Mouse (Mus musculus) neural tube, embryonic 11.5 days (tissue): ENCODE data around the gene Shkbp1. TPM values are rescaled to one million over a fixed set of nuclear protein-coding genes. Genes with fewer than 3 reads are reported as not detected.

Experiments used
- ATAC-seq: fragments of 200-750 bp; cut with Nextera tagmentation; 2 replicates; pipeline ENCODE4 v1.8.0; 2017; ENCODE audit warnings: moderate number of reproducible peaks, mild to moderate bottlenecking, moderate TSS enrichment, moderate library complexity; ENCODE audit not compliant: insufficient read depth, low FRiP score, low TSS enrichment
- DNase-seq: peaks from one replicate; pipeline ENCODE4 v3.0.0-alpha.2; 2015; ENCODE audit warnings: low spot score
- H3K27ac ChIP-seq: fragments of 300-500 bp; sonication (generic); 2 replicates; pipeline ENCODE4 v1.5.1; 2014; ENCODE audit warnings: low read depth, mild to moderate bottlenecking, low read length
- H3K27me3 ChIP-seq: fragments of 300-500 bp; sonication (generic); 2 replicates; pipeline ENCODE4 v1.6.1; 2014; ENCODE audit warnings: mild to moderate bottlenecking, low read length, mixed read lengths; ENCODE audit not compliant: control insufficient read depth, insufficient read depth
- H3K36me3 ChIP-seq: fragments of 300-500 bp; sonication (generic); 2 replicates; pipeline ENCODE4 v1.6.1; 2014; ENCODE audit warnings: mild to moderate bottlenecking, low read length, moderate library complexity, mixed read lengths; ENCODE audit not compliant: control insufficient read depth, insufficient read depth
- H3K4me1 ChIP-seq: fragments of 300-500 bp; sonication (generic); 2 replicates; pipeline ENCODE4 v1.6.1; 2014; ENCODE audit warnings: low read length, mixed read lengths; ENCODE audit not compliant: control insufficient read depth, insufficient read depth
- H3K4me2 ChIP-seq: fragments of 300-500 bp; sonication (generic); 2 replicates; pipeline ENCODE4 v1.6.1; 2014; ENCODE audit warnings: low read depth, mild to moderate bottlenecking, moderate library complexity
- H3K4me3 ChIP-seq: fragments of 300-500 bp; sonication (generic); 2 replicates; pipeline ENCODE4 v1.5.1; 2014; ENCODE audit warnings: low read depth, low read length
- H3K9ac ChIP-seq: fragments of 300-500 bp; sonication (generic); 2 replicates; pipeline ENCODE4 v1.6.1; 2014; ENCODE audit warnings: mild to moderate bottlenecking, low read length
- H3K9me3 ChIP-seq: fragments of 300-500 bp; sonication (generic); 2 replicates; pipeline ENCODE4 v1.6.1; 2016; ENCODE audit warnings: low read length; ENCODE audit not compliant: control insufficient read depth
- WGBS: fragments of 180-500 bp; shearing (Covaris S2); extraction: QIAGEN DNeasy Blood & Tissue Kit; methylation state at CpG from one replicate; pipeline ENCODE4 v1.1.7; 2014; 5-methylcytosine and 5-hydroxymethylcytosine counted together
- polyA plus RNA-seq: library from polyadenylated mRNA; unstranded; fragments of >200 nt; fragmentation: Nextera tagmentation; extraction: Ambion mirVana; gene quantifications from 2 replicates; pipeline ENCODE4 v1.2.1, GENCODE M21; 2014

Shkbp1 gene
- polyA plus RNA-seq, 1 experiment from 2014 or later = 52.8 TPM

GRCm38 (mm10) chr7:27295956-27296355 is 59.9 kb downstream of the Shkbp1 start:
- no peak overlapping the region for H3K4me2 ChIP-seq
- no peaks in the 10 kb centered on the region for H3K4me1 ChIP-seq
- H3K36me3 ChIP-seq = no peaks in the 10 kb centered on the region
- DNase-seq = no peak
- no peaks in the 10 kb centered on the region for H3K27me3 ChIP-seq
- no peak overlapping the region for H3K9ac ChIP-seq
- WGBS = 84% methylated on average over 4 of the region's 4 CpGs
- no peaks in the 10 kb centered on the region for H3K9me3 ChIP-seq
- H3K4me3 ChIP-seq = no peak overlapping the region
- no peak for ATAC-seq
- no peak overlapping the region for H3K27ac ChIP-seq

Other genes with a start within 250 kb of the Shkbp1 start
- not detected in 2 replicates for gene Cyp2f2, start 236.1 kb downstream of the Shkbp1 start, polyA plus RNA-seq
- not detected in 2 replicates for gene Cyp2t4, start 202.3 kb downstream of the Shkbp1 start, polyA plus RNA-seq
- gene Egln2, start 189.2 kb downstream of the Shkbp1 start, polyA plus RNA-seq = 51.0 and 54.6 TPM in 2 replicates
- gene Rab4b, start 177.1 kb downstream of the Shkbp1 start, polyA plus RNA-seq = 67.0 and 72.6 TPM in 2 replicates
- not detected in 2 replicates for gene Gm21983, start 174.9 kb downstream of the Shkbp1 start, polyA plus RNA-seq
- 0.60 and 1.3 TPM in 2 replicates for gene Mia, start 174.9 kb downstream of the Shkbp1 start, polyA plus RNA-seq
- gene BC024978, start 160.2 kb downstream of the Shkbp1 start, polyA plus RNA-seq = 3.8 and 4.4 TPM in 2 replicates
- 332 and 363 TPM in 2 replicates for gene Snrpa, start 159.7 kb downstream of the Shkbp1 start, polyA plus RNA-seq
- 6.5 and 8.3 TPM in 2 replicates for gene Itpkc, start 127.4 kb downstream of the Shkbp1 start, polyA plus RNA-seq
- 15.8 and 17.1 TPM in 2 replicates for gene Coq8b, start 123.0 kb downstream of the Shkbp1 start, polyA plus RNA-seq
- gene Numbl, start 97.6 kb downstream of the Shkbp1 start, polyA plus RNA-seq = 21.6 and 21.7 TPM in 2 replicates
- 7.0 and 8.0 TPM in 2 replicates for gene Ltbp4, start 18.3 kb downstream of the Shkbp1 start, polyA plus RNA-seq
- not detected in 2 replicates for gene Gm20479, start 1.4 kb upstream of the Shkbp1 start, polyA plus RNA-seq
- 0.23 and 0.34 TPM in 2 replicates for gene Sptbn4, start 91.7 kb upstream of the Shkbp1 start, polyA plus RNA-seq
- gene Blvrb, start 92.0 kb upstream of the Shkbp1 start, polyA plus RNA-seq = 34.3 and 34.5 TPM in 2 replicates
- gene Sertad3, start 117.7 kb upstream of the Shkbp1 start, polyA plus RNA-seq = 22.8 and 24.0 TPM in 2 replicates
- 17.0 and 18.4 TPM in 2 replicates for gene Sertad1, start 130.9 kb upstream of the Shkbp1 start, polyA plus RNA-seq
- 0.99 and 1.3 TPM in 2 replicates for gene Prx, start 143.3 kb upstream of the Shkbp1 start, polyA plus RNA-seq
- 0.30 and 0.50 TPM in 2 replicates for gene Hipk4, start 167.2 kb upstream of the Shkbp1 start, polyA plus RNA-seq
- gene Pld3, start 197.2 kb upstream of the Shkbp1 start, polyA plus RNA-seq = 72.0 and 73.9 TPM in 2 replicates
- gene 2310022A10Rik, start 197.2 kb upstream of the Shkbp1 start, polyA plus RNA-seq = 28.4 and 28.9 TPM in 2 replicates
- gene Akt2, start 235.5 kb upstream of the Shkbp1 start, polyA plus RNA-seq = 72.0 and 72.9 TPM in 2 replicates